Mouse (Mus musculus) liver, embryonic 13.5 days (tissue): Measurements from ENCODE around the gene Cabp4. TPM values are rescaled to one million over a fixed set of nuclear protein-coding genes. Genes with fewer than 3 reads are reported as not detected.

ENCODE experiments used
- ATAC-seq: fragments of 200-750 bp; cut with Nextera tagmentation; 2 replicates; pipeline ENCODE4 v1.8.0; 2017; ENCODE audit warnings: low read depth, mild to moderate bottlenecking, moderate number of reproducible peaks, moderate library complexity
- DNase-seq: peaks from one replicate; pipeline ENCODE4 v3.0.0; 2022
- H3K27ac ChIP-seq: fragments of 300-500 bp; sonication (generic); 2 replicates; pipeline ENCODE4 v1.5.1; 2015; ENCODE audit warnings: moderate library complexity, mild to moderate bottlenecking, inconsistent platforms
- H3K27me3 ChIP-seq: fragments of 300-500 bp; sonication (generic); 2 replicates; pipeline ENCODE4 v1.6.1; 2015; ENCODE audit warnings: mild to moderate bottlenecking, inconsistent platforms
- H3K36me3 ChIP-seq: fragments of 300-500 bp; sonication (generic); 2 replicates; pipeline ENCODE4 v1.6.1; 2015; ENCODE audit warnings: mild to moderate bottlenecking, inconsistent platforms
- H3K4me1 ChIP-seq: fragments of 300-500 bp; sonication (generic); replicated peaks from 2 replicates; pipeline ENCODE4 v1.6.1; 2015; ENCODE audit warnings: inconsistent platforms
- H3K4me2 ChIP-seq: fragments of 300-500 bp; sonication (generic); 2 replicates; pipeline ENCODE4 v1.6.1; 2015; ENCODE audit warnings: inconsistent platforms, mild to moderate bottlenecking, moderate library complexity
- H3K4me3 ChIP-seq: fragments of 300-500 bp; sonication (generic); replicated peaks from 2 replicates; pipeline ENCODE4 v1.5.1; 2015; ENCODE audit warnings: mild to moderate bottlenecking, inconsistent platforms
- H3K9ac ChIP-seq: fragments of 300-500 bp; sonication (generic); 2 replicates; pipeline ENCODE4 v1.6.1; 2015; ENCODE audit warnings: mild to moderate bottlenecking, inconsistent platforms
- H3K9me3 ChIP-seq: fragments of 300-500 bp; sonication (generic); replicated peaks from 2 replicates; pipeline ENCODE4 v1.6.1; 2016; ENCODE audit warnings: inconsistent platforms
- WGBS: fragments of 180-500 bp; shearing (Covaris S2); methylation state at CpG from one replicate; pipeline ENCODE4 v1.1.7; 2015; ENCODE audit not compliant: insufficient replicate concordance; 5-methylcytosine and 5-hydroxymethylcytosine counted together
- polyA plus RNA-seq: library from polyadenylated mRNA; unstranded; fragments of >200 nt; fragmentation: Nextera tagmentation; extraction: Ambion mirVana; gene quantifications from 2 replicates; pipeline ENCODE4 v1.2.1, GENCODE M21; 2015

The Cabp4 gene
- polyA plus RNA-seq, 1 experiment from 2014 or later, result 0.07 TPM

DNA sequence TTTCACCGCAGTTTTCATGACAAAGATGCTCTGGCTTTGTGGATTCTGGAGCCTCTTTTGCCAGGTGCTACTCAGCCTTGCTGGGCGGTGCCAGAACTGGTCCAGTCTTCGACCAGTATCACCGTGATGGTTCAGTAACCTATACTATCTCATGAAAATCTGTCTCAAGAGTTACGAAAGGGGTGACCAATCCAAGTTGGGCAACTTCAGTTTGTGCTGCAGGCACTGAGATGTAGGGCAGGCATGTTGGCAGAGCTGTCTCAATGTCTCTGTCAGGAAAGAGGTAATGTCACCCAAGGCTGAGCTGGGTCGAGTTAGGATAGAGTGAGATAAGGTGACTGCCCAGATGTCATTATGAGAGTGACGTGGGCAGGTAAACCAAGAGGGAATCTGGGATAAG is 36.6 kb upstream of the Cabp4 start:
- H3K27ac ChIP-seq, result no peak overlapping the region
- peaks cover 19% of the 10 kb centered on the region for H3K4me1 ChIP-seq
- H3K27me3 ChIP-seq, result 0 out of 2 replicates have a peak, but pooled peaks cover 7% of the 10 kb centered on the region
- H3K36me3 ChIP-seq, result no peaks in the 10 kb centered on the region
- H3K9me3 ChIP-seq, result no peaks in the 10 kb centered on the region
- H3K4me3 ChIP-seq, result no peak overlapping the region
- ATAC-seq, result no peak
- no peak overlapping the region for H3K4me2 ChIP-seq
- no peak for DNase-seq
- H3K9ac ChIP-seq, result no peak overlapping the region
- WGBS, result 67% methylated on average over 7 of the region's 7 CpGs

DNA sequence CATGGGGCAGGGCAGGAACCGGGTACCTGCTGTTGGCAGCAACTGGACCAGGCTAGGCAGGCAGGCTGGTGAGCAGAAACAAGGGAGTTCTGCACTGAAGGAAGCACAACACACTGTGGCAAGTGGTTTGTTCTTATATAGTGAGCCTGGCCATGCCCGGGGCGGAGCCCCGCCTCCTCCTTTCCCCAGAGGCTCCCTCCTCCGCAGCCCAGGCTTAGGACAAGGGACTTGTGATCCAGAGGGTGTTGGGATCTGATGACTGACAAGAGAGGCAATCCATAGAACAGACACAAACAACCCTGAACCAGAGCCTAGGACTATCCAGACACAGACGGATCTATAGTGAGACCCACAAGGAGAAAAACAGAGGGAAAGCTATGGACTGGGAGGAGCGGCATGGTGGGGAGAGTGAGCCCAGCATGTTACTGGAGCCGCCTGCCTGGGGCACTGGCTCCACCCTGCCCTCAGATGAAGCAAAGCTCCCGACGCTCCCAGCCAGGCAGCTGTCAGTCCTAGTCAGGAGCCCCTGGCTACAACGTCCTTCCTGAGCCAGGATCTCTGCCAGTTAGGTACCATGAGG is 31.6 kb upstream of the Cabp4 start, which contains the start of gene Carns1:
Gene Carns1 (minus strand): TSS at position 112 of the 580 bp plus-strand sequence.
- ATAC-seq (peak; percentile 32; the same call in 1 of the 2 replicates), DNase-seq (no peak)
- H3K4me3 ChIP-seq, result no peak within 1 kb of the TSS
- H3K36me3 ChIP-seq, result no peaks in the 10 kb centered on the region
- H3K27me3 ChIP-seq, result peaks cover 12% of the 10 kb centered on the region; the same call in 1 of the 2 replicates
- no peak within 1 kb of the TSS for H3K27ac ChIP-seq
- H3K4me1 ChIP-seq, result peaks cover 24% of the 10 kb centered on the region
- H3K9me3 ChIP-seq, result no peaks in the 10 kb centered on the region
- 0 out of 2 replicates have a peak within 1 kb of the TSS, but pooled peaks have one; percentile 4 for H3K9ac ChIP-seq
- peak within 1 kb of the TSS; percentile 46 for H3K4me2 ChIP-seq
- WGBS, result 26% methylated on average over 11 of the region's 11 CpGs

DNA sequence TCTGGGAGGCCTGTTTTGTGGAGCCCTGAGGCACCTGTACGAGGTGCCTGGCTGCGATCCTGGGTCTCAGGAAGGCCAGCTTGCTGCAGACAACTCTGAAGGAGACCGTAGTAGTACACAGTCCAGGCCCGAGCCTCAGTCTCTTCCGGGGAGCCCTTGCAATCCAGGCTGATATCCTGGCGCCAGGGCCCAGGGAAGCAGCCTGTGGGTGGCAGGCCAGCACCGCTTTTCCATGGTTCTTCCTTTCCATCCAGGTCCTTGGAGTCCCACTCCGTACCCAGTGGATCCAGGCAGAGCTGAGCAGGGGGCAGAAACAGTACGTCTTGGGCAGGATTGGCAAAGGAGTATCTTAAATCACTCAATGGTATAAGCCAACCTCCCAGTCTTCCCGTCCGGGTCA is 29.1 kb upstream of the Cabp4 start:
- H3K4me1 ChIP-seq, result peaks cover 32% of the 10 kb centered on the region
- H3K4me3 ChIP-seq, result no peak overlapping the region
- no peak for DNase-seq
- peaks cover 12% of the 10 kb centered on the region; the same call in 1 of the 2 replicates for H3K27me3 ChIP-seq
- no peaks in the 10 kb centered on the region for H3K36me3 ChIP-seq
- no peak overlapping the region for H3K9ac ChIP-seq
- ATAC-seq, result no peak
- no peaks in the 10 kb centered on the region for H3K9me3 ChIP-seq
- H3K4me2 ChIP-seq, result no peak overlapping the region
- H3K27ac ChIP-seq, result no peak overlapping the region
- WGBS, result 62% methylated on average over 11 of the region's 11 CpGs

DNA sequence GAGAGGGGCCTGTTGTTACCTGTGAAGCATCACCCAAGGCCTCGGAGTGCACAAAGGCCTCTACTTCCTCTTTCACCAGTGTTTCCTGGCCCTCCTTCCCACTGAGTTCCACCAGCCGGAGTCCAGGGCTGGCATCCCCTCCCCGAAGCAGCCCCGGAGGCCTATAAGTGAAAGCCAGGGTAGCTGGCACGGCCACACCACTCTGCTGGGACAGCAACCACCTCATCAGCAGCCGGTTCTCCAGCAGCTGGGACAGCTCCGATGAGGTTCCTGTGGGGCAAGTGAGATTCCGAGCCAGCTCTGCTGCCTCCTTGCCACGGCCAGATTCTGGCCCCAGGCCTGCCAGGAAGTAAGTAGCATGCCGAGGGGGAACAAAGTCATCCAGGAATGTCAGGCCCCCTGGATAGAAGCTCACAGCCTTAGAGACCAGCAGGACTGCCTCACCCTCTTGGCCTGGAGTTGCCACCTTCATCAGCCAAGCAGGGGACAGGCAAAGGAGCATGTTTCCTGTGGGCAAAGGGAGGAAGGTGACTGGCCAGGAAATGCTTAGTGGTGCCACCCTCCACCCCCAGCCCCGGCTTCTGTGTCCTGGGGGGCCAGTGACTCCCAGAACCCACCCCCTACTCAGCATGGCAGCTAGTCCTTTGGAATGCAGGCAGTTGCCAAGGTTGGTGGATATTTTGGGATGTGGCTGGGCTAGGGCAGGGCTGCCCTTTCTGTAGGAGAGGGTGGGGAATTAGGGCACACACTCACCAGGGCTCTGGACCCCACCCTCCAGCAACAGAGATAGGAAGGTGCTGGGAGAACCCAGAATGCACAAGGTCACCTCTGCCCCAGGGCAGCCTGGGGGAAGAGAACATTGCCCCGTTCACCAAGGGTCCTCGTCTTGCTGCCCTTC is 27.8 kb upstream of the Cabp4 start:
- Histone ChIP-seq H3K4me1 (peaks cover 44% of the 10 kb centered on the region), H3K4me2 (no peak overlapping the region), H3K4me3 (no peak overlapping the region), H3K9ac (peak overlapping the region; percentile 83; the same call in 1 of the 2 replicates), H3K9me3 (no peaks in the 10 kb centered on the region), H3K27me3 (peaks cover 12% of the 10 kb centered on the region; the same call in 1 of the 2 replicates), H3K27ac (no peak overlapping the region), H3K36me3 (no peaks in the 10 kb centered on the region)
- no peak for ATAC-seq
- 49% methylated on average over 13 of the region's 13 CpGs for WGBS
- DNase-seq, result no peak

DNA sequence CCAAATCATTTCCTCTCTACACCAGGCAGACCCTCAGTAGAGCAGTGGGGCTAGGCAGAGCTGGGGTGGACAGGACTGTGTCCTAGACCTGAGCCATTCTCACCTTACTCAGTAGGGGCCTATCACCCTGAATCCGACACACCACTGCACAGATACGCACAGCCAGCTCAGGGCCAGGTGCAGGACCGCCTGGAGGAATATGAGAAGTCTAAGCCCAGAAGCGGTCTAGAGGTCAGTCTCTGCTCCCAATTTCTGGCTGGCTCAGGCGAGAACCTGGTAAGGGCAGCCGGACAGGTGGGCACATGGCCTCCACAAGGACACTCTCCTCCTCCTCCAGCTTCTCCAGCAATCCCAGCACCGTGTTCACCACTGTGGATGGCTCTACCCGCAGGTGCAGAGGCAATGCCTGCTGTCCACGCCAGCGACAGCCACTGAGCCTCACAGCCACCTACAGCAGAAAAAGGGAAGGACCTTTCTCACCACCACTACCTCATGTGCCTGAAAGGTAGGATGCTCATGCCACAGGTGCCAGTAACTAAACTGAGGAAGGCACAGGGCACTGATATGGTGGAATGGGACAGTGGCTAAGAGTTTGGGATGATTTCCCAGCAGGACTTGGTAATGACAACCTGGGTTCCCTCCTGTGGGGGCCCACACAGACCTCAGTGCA is 27.0 kb upstream of the Cabp4 start:
- H3K27ac ChIP-seq, result 0 out of 2 replicates have a peak overlapping the region, but pooled peaks have one; percentile 3
- H3K4me2 ChIP-seq, result no peak overlapping the region
- ATAC-seq, result no peak
- peak overlapping the region; percentile 83; the same call in 1 of the 2 replicates for H3K9ac ChIP-seq
- no peaks in the 10 kb centered on the region for H3K36me3 ChIP-seq
- peaks cover 9% of the 10 kb centered on the region; the same call in 1 of the 2 replicates for H3K27me3 ChIP-seq
- no peak for DNase-seq
- no peak overlapping the region for H3K4me3 ChIP-seq
- H3K4me1 ChIP-seq, result peaks cover 44% of the 10 kb centered on the region
- WGBS, result 80% methylated on average over 10 of the region's 10 CpGs
- H3K9me3 ChIP-seq, result no peaks in the 10 kb centered on the region

DNA sequence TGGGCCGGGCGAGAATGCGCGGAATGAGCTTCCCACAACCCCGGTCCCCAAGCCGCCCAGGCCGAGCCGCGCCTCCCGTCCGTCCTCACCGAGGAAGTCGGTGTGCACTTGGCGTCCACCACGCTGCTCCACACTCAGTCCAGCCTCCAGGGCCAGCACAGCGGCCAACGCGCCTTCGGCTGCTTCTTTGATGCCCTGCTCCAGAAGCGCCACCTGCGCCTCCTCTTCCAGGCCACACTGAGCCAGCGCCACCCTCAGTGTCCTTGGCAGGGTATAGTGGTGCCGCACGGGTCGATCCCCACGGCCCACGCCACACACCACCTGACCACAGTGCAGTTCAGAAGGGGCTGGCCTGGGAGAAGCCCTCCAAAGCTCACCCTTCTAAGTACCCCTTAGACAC is 26.0 kb upstream of the Cabp4 start:
- Histone ChIP-seq H3K27ac (peak overlapping the region; percentile 87), H3K9me3 (no peaks in the 10 kb centered on the region), H3K36me3 (no peaks in the 10 kb centered on the region), H3K4me1 (peaks cover 44% of the 10 kb centered on the region), H3K27me3 (no peaks in the 10 kb centered on the region), H3K4me3 (peak overlapping the region; percentile 65), H3K9ac (peak overlapping the region; percentile 83), H3K4me2 (peak overlapping the region; percentile 97)
- WGBS, result 11% methylated on average over 27 of the region's 27 CpGs
- ATAC-seq, result peak; percentile 10; the same call in 1 of the 2 replicates
- DNase-seq, result no peak

DNA sequence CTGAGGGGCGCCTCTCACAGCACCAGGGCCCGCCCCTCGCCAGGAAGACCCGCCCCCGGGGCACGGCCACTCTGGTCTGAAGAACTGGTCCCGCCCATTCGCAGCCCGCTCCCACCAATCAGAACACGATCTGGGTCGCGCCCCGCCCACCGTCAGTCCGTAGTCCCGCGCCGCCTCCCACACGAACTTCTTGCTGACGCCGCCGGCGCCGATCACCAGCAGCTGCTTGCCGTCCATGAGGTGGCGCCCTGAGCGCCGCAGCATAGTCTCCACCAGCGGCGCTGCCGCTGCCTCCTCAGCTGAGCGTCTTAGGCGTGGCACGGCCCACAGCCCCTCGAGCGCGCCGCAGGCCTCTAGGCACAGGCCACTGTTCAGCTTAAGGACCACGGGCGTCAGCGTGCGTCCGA is 25.5 kb upstream of the Cabp4 start:
- Histone ChIP-seq H3K9ac (peak overlapping the region; percentile 83), H3K4me1 (peaks cover 48% of the 10 kb centered on the region), H3K27ac (peak overlapping the region; percentile 87), H3K36me3 (no peaks in the 10 kb centered on the region), H3K4me2 (peak overlapping the region; percentile 97), H3K4me3 (peak overlapping the region; percentile 65), H3K9me3 (no peaks in the 10 kb centered on the region), H3K27me3 (no peaks in the 10 kb centered on the region)
- peak; percentile 99 for DNase-seq
- under 1% methylated on average over 43 of the region's 43 CpGs for WGBS
- ATAC-seq, result peak; percentile 92

DNA sequence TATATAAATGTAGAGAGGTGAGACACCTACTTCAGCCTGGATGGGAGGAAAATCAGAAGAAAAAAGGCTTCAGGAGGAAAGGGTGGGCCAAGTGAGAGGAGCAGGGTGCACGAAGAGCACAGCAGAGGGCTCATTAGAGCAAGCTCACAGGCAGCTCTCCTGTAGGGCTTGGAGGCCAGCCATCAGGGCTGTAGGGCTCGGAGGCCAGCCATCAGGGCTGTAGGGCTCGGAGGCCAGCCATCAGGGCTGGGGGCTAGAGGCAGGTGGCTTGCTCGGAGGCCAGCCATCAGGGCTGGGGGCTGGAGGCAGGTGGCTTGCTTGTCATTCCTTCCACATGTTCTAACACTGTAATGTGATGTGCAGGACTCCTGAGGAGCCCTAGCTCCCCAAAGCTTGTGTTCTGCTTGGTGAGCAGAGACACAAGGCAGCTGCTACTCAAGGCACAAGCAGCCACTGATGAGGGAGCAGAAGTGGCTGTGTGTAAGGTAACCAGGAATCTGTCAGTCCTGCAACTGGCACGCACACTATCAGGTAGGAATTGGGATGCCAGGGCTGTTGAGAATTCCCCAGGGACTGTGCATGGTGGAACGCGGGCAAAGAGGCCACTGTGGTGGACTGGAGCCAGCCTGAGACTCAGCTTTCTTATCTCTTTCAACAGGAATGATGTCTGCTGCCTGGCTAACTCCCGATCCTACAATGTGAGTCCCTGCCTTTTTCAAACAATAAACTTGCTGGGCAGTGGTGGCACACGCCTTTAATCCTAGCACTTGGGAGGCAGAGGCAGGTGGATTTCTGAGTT is 23.0 kb upstream of the Cabp4 start:
- no peaks in the 10 kb centered on the region for H3K27me3 ChIP-seq
- DNase-seq, result no peak
- H3K27ac ChIP-seq, result no peak overlapping the region
- peaks cover 65% of the 10 kb centered on the region for H3K4me1 ChIP-seq
- H3K4me3 ChIP-seq, result no peak overlapping the region
- 0 out of 2 replicates have a peak overlapping the region, but pooled peaks have one; percentile 26 for H3K9ac ChIP-seq
- no peak for ATAC-seq
- H3K9me3 ChIP-seq, result no peaks in the 10 kb centered on the region
- no peaks in the 10 kb centered on the region for H3K36me3 ChIP-seq
- WGBS, result 66% methylated on average over 9 of the region's 9 CpGs
- no peak overlapping the region for H3K4me2 ChIP-seq

DNA sequence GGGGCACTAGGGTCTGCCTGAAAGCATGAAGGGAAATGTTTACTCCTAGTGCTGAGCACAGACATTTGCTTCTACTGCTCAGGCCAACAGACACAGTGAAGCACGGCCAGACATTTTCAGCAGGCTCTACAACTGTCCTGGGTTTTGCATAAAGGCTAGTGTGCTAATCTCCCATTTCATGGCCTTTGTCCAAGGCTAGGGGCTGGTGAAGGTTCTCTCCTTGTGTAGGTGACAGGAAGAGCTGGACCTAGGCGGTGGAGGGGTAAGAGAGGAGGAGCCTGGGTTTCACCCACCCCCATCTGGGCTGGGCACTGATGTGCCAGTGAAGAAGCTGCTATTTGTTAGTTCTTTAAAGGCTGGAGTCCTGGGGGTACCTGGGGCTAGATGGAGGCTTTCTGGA is 20.9 kb upstream of the Cabp4 start:
- no peak for DNase-seq
- 62% methylated on average over 2 of the region's 2 CpGs for WGBS
- Histone ChIP-seq H3K27me3 (no peaks in the 10 kb centered on the region), H3K36me3 (peaks cover 18% of the 10 kb centered on the region), H3K27ac (peak overlapping the region; percentile 76), H3K4me1 (peaks cover 56% of the 10 kb centered on the region), H3K4me2 (no peak overlapping the region), H3K4me3 (no peak overlapping the region), H3K9me3 (no peaks in the 10 kb centered on the region), H3K9ac (no peak overlapping the region)
- no peak for ATAC-seq

DNA sequence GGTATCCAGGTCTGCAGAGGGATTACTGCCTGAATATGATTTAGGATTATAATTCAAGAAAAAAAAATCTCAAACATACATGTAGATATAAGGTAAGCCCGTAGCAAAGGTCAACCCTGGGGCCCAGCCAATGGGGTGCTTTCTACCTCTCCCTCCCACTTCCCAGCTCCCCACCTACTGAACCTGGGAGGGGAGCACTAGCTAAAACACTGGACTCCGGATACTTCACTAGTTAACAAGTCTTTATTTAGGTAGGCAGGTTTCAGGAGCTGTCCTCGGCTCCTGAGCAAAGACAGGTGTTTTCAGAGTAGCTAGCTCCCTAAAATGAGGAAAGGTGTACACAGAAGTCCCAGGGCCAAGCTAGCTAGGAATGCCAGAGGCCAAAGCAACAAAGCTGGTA is 20.3 kb upstream of the Cabp4 start:
- peaks cover 53% of the 10 kb centered on the region for H3K4me1 ChIP-seq
- H3K4me2 ChIP-seq, result peak overlapping the region; percentile 81
- H3K9me3 ChIP-seq, result no peaks in the 10 kb centered on the region
- WGBS, result 73% methylated on average over 3 of the region's 3 CpGs
- H3K36me3 ChIP-seq, result peaks cover 25% of the 10 kb centered on the region
- ATAC-seq (no peak), DNase-seq (no peak)
- no peak overlapping the region for H3K4me3 ChIP-seq
- peak overlapping the region; percentile 76 for H3K27ac ChIP-seq
- no peaks in the 10 kb centered on the region for H3K27me3 ChIP-seq
- no peak overlapping the region for H3K9ac ChIP-seq
